Mouse (Mus musculus) embryonic facial prominence, embryonic 15.5 days (tissue): Measurements from ENCODE around the gene Rbm20. TPM values are rescaled to one million over a fixed set of nuclear protein-coding genes. Genes with fewer than 3 reads are reported as not detected.

Experiments used
- ATAC-seq: fragments of 200-750 bp; cut with Nextera tagmentation; 2 replicates; pipeline ENCODE4 v1.8.0; 2017; ENCODE audit warnings: low read depth, moderate TSS enrichment; ENCODE audit not compliant: insufficient number of reproducible peaks, low FRiP score, low TSS enrichment
- H3K27ac ChIP-seq: fragments of 300-500 bp; sonication (generic); replicated peaks from 2 replicates; pipeline ENCODE4 v1.5.1; 2015; ENCODE audit warnings: mild to moderate bottlenecking, inconsistent platforms
- H3K27me3 ChIP-seq: fragments of 300-500 bp; sonication (generic); 2 replicates; pipeline ENCODE4 v1.6.1; 2015; ENCODE audit warnings: inconsistent platforms
- H3K36me3 ChIP-seq: fragments of 300-500 bp; sonication (generic); 2 replicates; pipeline ENCODE4 v1.6.1; 2015; ENCODE audit warnings: mild to moderate bottlenecking, inconsistent platforms
- H3K4me1 ChIP-seq: fragments of 300-500 bp; sonication (generic); 2 replicates; pipeline ENCODE4 v1.6.1; 2015; ENCODE audit warnings: inconsistent platforms
- H3K4me2 ChIP-seq: fragments of 300-500 bp; sonication (generic); replicated peaks from 2 replicates; pipeline ENCODE4 v1.6.1; 2015; ENCODE audit warnings: mild to moderate bottlenecking, inconsistent platforms
- H3K4me3 ChIP-seq: fragments of 300-500 bp; sonication (generic); replicated peaks from 2 replicates; pipeline ENCODE4 v1.5.1; 2015; ENCODE audit warnings: mild to moderate bottlenecking, inconsistent platforms
- H3K9ac ChIP-seq: fragments of 300-500 bp; sonication (generic); 2 replicates; pipeline ENCODE4 v1.6.1; 2015; ENCODE audit warnings: inconsistent platforms
- H3K9me3 ChIP-seq: fragments of 300-500 bp; sonication (generic); replicated peaks from 2 replicates; pipeline ENCODE4 v1.6.1; 2016; ENCODE audit warnings: inconsistent platforms
- WGBS: fragments of 180-500 bp; shearing (Covaris S2); methylation state at CpG from one replicate; pipeline ENCODE4 v1.1.7; 2015; 5-methylcytosine and 5-hydroxymethylcytosine counted together
- polyA plus RNA-seq: library from polyadenylated mRNA; unstranded; fragments of >200 nt; fragmentation: Nextera tagmentation; extraction: Ambion mirVana; gene quantifications from 2 replicates; pipeline ENCODE4 v1.2.1, GENCODE M21; 2015

Gene Rbm20
- polyA plus RNA-seq, 1 experiment from 2014 or later: 5.5 TPM

DNA sequence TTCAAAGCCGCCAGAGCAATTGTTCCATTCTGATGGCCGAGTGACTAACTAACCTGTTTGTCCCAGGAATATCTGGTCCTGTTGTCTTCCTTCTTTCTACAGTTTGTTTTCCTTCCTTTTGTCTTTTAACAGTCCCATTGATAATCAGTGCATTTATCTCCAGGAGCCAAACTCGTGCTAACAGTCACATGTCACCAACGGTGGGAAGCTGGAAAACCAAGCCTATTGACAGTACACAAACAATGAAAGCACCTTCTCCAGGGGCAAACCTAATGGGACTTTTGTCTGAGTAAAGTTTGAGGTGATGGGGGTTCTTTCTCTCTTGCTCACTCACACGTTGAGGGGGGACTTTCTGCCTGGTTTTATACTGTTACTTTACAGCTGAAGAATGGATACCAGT is 213.2 kb downstream of the Rbm20 start:
- H3K4me3 ChIP-seq: no peak overlapping the region
- ATAC-seq: no peak
- H3K9ac ChIP-seq: no peak overlapping the region
- H3K27me3 ChIP-seq: no peaks in the 10 kb centered on the region
- no peak overlapping the region for H3K27ac ChIP-seq
- no peaks in the 10 kb centered on the region for H3K36me3 ChIP-seq
- H3K4me2 ChIP-seq: no peak overlapping the region
- WGBS: 62% methylated on average over 5 of the region's 5 CpGs
- peaks cover 49% of the 10 kb centered on the region for H3K4me1 ChIP-seq
- H3K9me3 ChIP-seq: no peaks in the 10 kb centered on the region

DNA sequence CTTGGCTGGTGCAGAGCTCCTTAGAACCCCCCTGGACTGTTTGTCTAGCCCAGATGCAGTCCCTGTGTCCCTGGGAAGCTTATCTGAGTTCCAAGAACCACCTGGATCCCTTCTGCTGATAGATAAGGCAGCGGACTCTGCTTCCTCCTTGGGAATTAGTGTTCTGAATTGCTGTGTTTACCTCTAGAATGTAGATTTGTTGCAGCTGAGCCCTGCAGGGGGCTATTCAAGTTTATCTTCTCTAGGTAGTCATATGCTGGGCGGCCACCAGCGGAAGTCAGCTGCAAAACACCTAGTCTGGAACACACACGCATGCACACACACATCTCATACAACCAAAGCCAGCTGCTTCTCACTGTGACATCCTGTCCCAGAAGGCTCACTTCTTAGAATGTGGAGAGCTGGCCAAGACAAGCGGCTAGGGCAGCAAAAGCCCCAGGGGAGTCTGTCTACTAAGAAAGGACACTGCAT is 213.7 kb downstream of the Rbm20 start:
- no peak overlapping the region for H3K9ac ChIP-seq
- WGBS: 68% methylated on average over 5 of the region's 5 CpGs
- H3K4me2 ChIP-seq: no peak overlapping the region
- no peaks in the 10 kb centered on the region for H3K9me3 ChIP-seq
- no peak overlapping the region for H3K4me3 ChIP-seq
- 0 out of 2 replicates have a peak overlapping the region, but pooled peaks have one; percentile 90 for H3K27ac ChIP-seq
- no peaks in the 10 kb centered on the region for H3K36me3 ChIP-seq
- H3K27me3 ChIP-seq: no peaks in the 10 kb centered on the region
- ATAC-seq: no peak
- peaks cover 53% of the 10 kb centered on the region for H3K4me1 ChIP-seq

- no peak for ATAC-seq
Observed at GRCm38 (mm10) chr19:53891569-53891968, 214.5 kb downstream of the Rbm20 start.

GRCm38 (mm10) chr19:53892061-53892460 is 215.0 kb downstream of the Rbm20 start, which contains the start of gene Pdcd4:
Pdcd4 (plus strand) TSS chr19:53892231.
- Histone ChIP-seq H3K4me3 (no peak within 1 kb of the TSS), H3K4me2 (0 out of 2 replicates have a peak within 1 kb of the TSS, but pooled peaks have one; percentile 6), H3K9me3 (no peaks in the 10 kb centered on the region), H3K9ac (no peak within 1 kb of the TSS), H3K27ac (peak within 1 kb of the TSS; percentile 90), H3K27me3 (no peaks in the 10 kb centered on the region), H3K4me1 (peaks cover 53% of the 10 kb centered on the region), H3K36me3 (no peaks in the 10 kb centered on the region)
- WGBS: 33% methylated on average over 3 of the region's 3 CpGs
- ATAC-seq: peak; percentile 55; the same call in 1 of the 2 replicates

More at GRCm38 (mm10) chr19:53891569-53891968, 214.5 kb downstream of the Rbm20 start:
- Histone ChIP-seq H3K27ac (peak overlapping the region; percentile 90), H3K9me3 (no peaks in the 10 kb centered on the region), H3K4me2 (no peak overlapping the region), H3K36me3 (no peaks in the 10 kb centered on the region), H3K27me3 (no peaks in the 10 kb centered on the region), H3K9ac (no peak overlapping the region), H3K4me1 (peaks cover 53% of the 10 kb centered on the region), H3K4me3 (no peak overlapping the region)
- 83% methylated on average over 2 of the region's 2 CpGs for WGBS

DNA sequence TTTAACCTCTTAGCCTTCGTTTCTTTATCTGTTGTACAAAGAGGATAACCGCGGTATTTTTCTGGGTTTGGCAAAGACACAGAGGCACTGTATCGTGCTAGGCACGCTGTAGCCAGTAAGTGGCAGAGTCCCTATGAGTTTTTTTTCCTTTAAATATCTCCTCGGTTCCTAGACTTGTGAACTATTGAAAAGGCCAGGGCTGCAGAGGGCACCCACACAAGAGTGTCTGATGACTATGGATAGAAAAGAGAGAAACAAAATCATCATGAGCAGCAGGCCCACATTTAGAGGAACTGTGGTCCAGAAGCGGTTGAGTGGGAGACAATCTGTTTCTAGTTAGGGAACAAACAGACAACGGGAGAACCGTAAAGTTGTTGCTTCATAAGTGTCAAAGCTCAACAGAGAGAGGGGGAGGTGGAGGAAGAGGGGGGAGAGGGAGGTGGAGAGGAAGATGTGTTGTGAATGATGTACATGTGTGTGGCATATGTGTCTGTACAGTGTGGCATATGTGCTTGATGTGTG is 215.8 kb downstream of the Rbm20 start:
- ATAC-seq: peak; percentile 69; the same call in 1 of the 2 replicates
- no peaks in the 10 kb centered on the region for H3K36me3 ChIP-seq
- H3K4me3 ChIP-seq: no peak overlapping the region
- H3K4me1 ChIP-seq: peaks cover 54% of the 10 kb centered on the region
- H3K27ac ChIP-seq: peak overlapping the region; percentile 90
- H3K27me3 ChIP-seq: no peaks in the 10 kb centered on the region
- no peak overlapping the region for H3K4me2 ChIP-seq
- no peak overlapping the region for H3K9ac ChIP-seq
- no peaks in the 10 kb centered on the region for H3K9me3 ChIP-seq
- WGBS: 31% methylated on average over 9 of the region's 9 CpGs

GRCm38 (mm10) chr19:53893711-53894171 is 216.6 kb downstream of the Rbm20 start:
- Histone ChIP-seq H3K9me3 (no peaks in the 10 kb centered on the region), H3K36me3 (no peaks in the 10 kb centered on the region), H3K4me3 (no peak overlapping the region), H3K27ac (peak overlapping the region; percentile 90), H3K4me1 (peaks cover 62% of the 10 kb centered on the region), H3K27me3 (no peaks in the 10 kb centered on the region), H3K4me2 (no peak overlapping the region), H3K9ac (no peak overlapping the region)
- ATAC-seq: peak; percentile 32; the same call in 1 of the 2 replicates
- WGBS: 33% methylated on average over 3 of the region's 3 CpGs

DNA sequence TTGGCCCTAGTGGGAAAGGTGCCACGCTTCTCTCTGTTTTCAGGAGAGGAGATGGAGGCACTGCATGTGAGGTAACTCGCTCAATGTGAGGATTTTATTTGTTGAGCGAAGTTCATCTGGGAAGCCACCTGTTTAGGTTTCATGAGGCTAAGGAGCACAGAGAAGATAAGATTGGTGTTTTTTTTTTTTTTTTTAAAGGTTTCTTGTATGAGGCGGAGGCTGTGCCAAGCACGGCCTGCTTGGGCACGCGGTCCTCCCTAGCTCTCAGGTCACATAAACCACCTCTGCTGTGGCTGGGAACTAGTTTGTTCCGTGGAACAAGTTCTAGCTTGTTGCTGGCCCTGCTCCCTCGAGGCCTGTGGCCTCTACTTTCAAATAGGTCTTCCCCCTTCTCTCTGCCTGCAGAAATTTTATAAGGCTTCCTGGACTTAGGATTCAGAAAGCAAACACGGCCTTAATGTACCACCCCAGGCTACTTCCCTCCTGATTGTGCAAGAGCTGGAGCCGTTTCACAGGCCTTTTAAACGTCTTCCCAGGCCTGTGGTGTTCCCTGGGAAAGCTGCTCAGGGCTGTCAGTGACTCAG is 217.5 kb downstream of the Rbm20 start:
- WGBS: 50% methylated on average over 12 of the region's 12 CpGs
- no peak overlapping the region for H3K4me2 ChIP-seq
- ATAC-seq: no peak
- no peaks in the 10 kb centered on the region for H3K36me3 ChIP-seq
- H3K4me1 ChIP-seq: peaks cover 68% of the 10 kb centered on the region
- H3K27me3 ChIP-seq: no peaks in the 10 kb centered on the region
- no peaks in the 10 kb centered on the region for H3K9me3 ChIP-seq
- H3K4me3 ChIP-seq: no peak overlapping the region
- peak overlapping the region; percentile 90 for H3K27ac ChIP-seq
- H3K9ac ChIP-seq: no peak overlapping the region

GRCm38 (mm10) chr19:53898046-53898445 is 220.9 kb downstream of the Rbm20 start:
- no peak overlapping the region for H3K9ac ChIP-seq
- no peaks in the 10 kb centered on the region for H3K27me3 ChIP-seq
- H3K4me3 ChIP-seq: no peak overlapping the region
- H3K9me3 ChIP-seq: no peaks in the 10 kb centered on the region
- WGBS: 52% methylated on average over 5 of the region's 5 CpGs
- H3K4me2 ChIP-seq: no peak overlapping the region
- peaks cover 64% of the 10 kb centered on the region for H3K4me1 ChIP-seq
- H3K27ac ChIP-seq: peak overlapping the region; percentile 81
- no peaks in the 10 kb centered on the region for H3K36me3 ChIP-seq
- ATAC-seq: no peak

- peaks cover 59% of the 10 kb centered on the region for H3K4me1 ChIP-seq
- no peaks in the 10 kb centered on the region for H3K27me3 ChIP-seq
- no peaks in the 10 kb centered on the region for H3K36me3 ChIP-seq
- 71% methylated on average over 4 of the region's 4 CpGs for WGBS
- H3K4me2 ChIP-seq: no peak overlapping the region
- H3K27ac ChIP-seq: peak overlapping the region; percentile 81
- ATAC-seq: no peak
- no peak overlapping the region for H3K9ac ChIP-seq
- H3K4me3 ChIP-seq: no peak overlapping the region
- H3K9me3 ChIP-seq: no peaks in the 10 kb centered on the region
Observed at GRCm38 (mm10) chr19:53898498-53898897, 221.4 kb downstream of the Rbm20 start.

- WGBS: 76% methylated on average over 25 of the region's 25 CpGs
- Histone ChIP-seq H3K27ac (0 out of 2 replicates have a peak overlapping the region, but pooled peaks have one; percentile 24), H3K4me2 (no peak overlapping the region), H3K27me3 (no peaks in the 10 kb centered on the region), H3K4me3 (no peak overlapping the region), H3K9me3 (no peaks in the 10 kb centered on the region), H3K36me3 (no peaks in the 10 kb centered on the region), H3K9ac (no peak overlapping the region), H3K4me1 (peaks cover 52% of the 10 kb centered on the region)
- no peak for ATAC-seq
Observed at GRCm38 (mm10) chr19:53898970-53899900, 222.1 kb downstream of the Rbm20 start.
